Mouse (Mus musculus) adrenal gland, adult 18-20 months (tissue): ENCODE results near the gene Dnmt3l. TPM values are rescaled to one million over a fixed set of nuclear protein-coding genes. Genes with fewer than 3 reads are reported as not detected.
"Not testable (repeated sequence)": the region's sequence is repeated elsewhere in the genome, so short reads cannot be mapped to it uniquely, and the experiment has no call there.

Experiments
- DNase-seq, 2 experiments: peaks; one replicate each; pipeline ENCODE4 v3.0.0; 2021 to 2022; ENCODE audit warnings: low spot score in 2 of 2
- total RNA-seq, 2 experiments: library from RNA; stranded (reverse); gene quantifications; 1 replicate in 1 of 2; 2 replicates in 1 of 2; pipeline ENCODE4 v1.2.3; 2021

Gene Dnmt3l
- total RNA-seq, 2 experiments from 2014 or later = 4.4 to 24.4 TPM

- peak; percentile 44 to 52 for DNase-seq
Observed at GRCm38 (mm10) chr10:78079955-78080591, 38.3 kb downstream of the Dnmt3l start.

DNA sequence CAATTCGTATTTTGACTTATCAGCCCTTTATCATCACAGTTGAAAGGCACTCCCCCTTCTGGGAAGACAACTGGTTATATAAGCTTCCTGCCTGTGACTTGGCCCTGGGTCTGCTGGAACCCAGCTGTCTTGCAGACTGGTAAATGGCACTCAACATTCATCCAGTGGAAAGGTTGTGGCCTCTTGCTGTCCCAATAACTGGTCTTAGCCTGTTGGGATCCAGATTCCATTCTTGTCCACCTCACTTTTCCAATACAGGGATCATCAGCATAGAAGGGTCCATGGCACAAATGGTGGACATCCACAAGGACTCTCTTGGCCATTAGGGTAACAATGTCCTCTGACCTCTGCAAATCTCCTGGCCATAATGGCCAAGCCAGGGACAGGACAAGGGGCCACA lies 42.3 kb downstream of the Dnmt3l start:
- DNase-seq = no peak

- DNase-seq = no peak
Observed at GRCm38 (mm10) chr10:78085711-78086110, 44.0 kb downstream of the Dnmt3l start.

GRCm38 (mm10) chr10:78086444-78087061 lies 44.8 kb downstream of the Dnmt3l start:
- DNase-seq = no peak

DNA sequence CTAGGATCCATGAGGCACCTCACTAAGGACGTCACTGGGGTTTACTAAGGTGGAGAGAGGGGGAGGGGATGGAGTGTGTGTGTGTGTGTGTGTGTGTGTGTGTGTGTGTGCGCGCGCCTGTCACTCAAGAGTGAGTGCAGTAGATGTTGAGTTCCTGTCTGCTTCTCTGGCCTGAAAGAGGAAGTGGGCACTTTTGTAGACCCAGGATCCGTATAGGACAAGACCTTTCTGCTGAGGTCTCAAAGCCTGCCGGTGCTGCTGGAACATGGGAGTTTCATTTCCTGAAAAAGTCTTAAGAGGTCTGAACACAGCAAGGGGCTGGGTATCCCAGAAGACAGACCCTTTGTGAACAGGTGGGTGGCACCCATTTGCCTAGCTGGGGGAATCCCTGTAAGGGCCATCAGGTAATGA lies 45.4 kb downstream of the Dnmt3l start:
- DNase-seq = no peak

DNA sequence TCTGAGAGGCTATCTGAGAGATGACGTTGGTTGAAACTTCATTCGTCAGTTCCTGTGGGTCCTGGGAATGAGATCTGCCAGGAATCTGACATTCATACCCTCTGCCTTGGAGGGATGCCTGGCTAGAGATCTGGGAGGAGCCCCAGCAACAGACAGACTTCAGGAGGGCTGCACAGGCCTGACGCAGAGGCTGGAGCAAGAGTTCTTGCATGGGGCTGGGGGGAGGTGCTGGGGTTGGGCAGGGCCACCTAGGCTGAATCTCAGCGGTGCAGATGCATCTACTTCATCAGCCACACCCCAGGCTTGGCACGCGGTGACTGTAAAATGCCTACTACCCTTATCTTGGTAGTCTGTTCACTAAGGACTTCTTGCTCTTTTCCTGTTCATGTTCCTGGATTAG lies 48.5 kb downstream of the Dnmt3l start:
- no peak for DNase-seq

- DNase-seq = no peak
Observed at GRCm38 (mm10) chr10:78090706-78091491, 49.2 kb downstream of the Dnmt3l start.

DNA sequence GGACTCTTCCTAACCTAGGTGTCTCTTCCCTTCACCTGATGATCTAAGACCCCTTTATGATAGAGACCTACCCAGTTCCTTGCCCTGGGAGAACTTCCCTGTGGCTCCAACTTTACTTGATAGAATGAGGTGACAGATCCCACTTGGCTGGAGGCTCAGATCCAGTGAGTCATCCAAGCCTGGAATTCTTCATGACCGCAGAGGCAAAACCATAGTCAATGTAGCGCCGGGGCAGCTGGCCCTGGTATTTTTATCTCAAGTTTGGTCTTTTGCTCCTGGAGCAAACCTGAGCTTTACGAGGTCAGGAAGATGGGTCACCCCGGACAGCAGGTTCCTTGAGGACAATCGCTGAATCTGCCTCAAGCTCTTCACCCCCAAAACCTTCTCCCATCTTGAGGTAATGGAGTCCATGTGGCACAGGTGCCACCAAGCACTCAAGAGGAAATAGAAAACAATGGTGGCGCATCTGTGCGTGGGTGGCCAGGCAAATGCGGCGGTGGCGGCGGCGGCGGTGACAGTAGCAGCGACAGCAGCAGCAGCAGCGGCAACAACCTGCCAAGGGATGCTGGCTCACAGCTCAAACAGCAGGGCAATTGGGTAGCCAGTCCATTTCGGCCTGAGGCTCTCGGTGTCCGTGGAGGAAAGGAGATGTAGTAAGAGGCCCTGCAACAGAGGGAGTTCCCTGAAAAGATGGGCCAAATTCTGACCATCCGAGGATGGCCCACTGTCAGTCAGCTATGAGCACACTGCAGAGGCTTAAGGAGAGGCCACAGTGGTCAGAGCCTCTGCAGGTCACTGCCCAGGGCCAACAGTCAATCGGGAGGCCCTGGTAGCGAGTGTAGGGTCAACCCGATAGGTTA lies 50.3 kb downstream of the Dnmt3l start:
- no peak for DNase-seq

DNA sequence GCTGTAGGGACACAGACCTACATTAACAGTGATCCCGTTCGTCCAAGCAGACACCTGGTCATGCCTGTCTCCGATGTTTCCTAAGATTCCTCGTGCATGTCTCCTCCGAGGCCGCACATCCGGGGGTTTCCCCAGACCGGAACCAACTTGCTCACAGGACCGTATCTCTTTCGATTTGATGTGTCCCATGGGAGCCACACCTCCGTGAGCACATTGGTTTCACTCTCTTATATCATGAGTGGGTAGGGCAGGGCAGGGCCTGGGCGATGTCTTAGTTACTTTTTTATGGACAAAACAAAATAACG lies 50.9 kb downstream of the Dnmt3l start:
- DNase-seq = no peak

DNA sequence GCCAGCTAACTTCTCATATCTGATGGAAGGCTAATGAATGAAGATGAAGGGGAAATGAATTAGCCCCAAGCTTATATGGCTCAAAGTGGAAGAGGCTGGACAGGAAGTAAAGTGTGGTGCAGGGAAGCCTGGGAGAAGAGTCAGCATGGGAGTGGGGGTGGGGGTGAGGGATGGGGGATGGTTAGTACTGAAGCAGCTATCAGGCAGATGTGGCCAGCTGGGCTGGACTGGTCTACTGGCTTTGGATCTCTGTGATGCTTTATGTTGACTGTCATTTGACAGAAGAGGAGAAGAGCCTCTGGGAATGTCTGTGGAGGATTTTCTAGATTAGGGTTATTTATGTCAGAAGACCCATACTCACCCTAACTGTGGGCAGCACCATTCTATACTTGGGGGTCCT lies 53.5 kb downstream of the Dnmt3l start:
- DNase-seq = no peak

- no peak for DNase-seq
Observed at GRCm38 (mm10) chr10:78095954-78096931, 54.5 kb downstream of the Dnmt3l start.

- DNase-seq = not testable (repeated sequence)
Observed at GRCm38 (mm10) chr10:78099860-78100259, 58.1 kb downstream of the Dnmt3l start.

- no peak for DNase-seq
Observed at GRCm38 (mm10) chr10:78100989-78101780, 59.4 kb downstream of the Dnmt3l start.

DNA sequence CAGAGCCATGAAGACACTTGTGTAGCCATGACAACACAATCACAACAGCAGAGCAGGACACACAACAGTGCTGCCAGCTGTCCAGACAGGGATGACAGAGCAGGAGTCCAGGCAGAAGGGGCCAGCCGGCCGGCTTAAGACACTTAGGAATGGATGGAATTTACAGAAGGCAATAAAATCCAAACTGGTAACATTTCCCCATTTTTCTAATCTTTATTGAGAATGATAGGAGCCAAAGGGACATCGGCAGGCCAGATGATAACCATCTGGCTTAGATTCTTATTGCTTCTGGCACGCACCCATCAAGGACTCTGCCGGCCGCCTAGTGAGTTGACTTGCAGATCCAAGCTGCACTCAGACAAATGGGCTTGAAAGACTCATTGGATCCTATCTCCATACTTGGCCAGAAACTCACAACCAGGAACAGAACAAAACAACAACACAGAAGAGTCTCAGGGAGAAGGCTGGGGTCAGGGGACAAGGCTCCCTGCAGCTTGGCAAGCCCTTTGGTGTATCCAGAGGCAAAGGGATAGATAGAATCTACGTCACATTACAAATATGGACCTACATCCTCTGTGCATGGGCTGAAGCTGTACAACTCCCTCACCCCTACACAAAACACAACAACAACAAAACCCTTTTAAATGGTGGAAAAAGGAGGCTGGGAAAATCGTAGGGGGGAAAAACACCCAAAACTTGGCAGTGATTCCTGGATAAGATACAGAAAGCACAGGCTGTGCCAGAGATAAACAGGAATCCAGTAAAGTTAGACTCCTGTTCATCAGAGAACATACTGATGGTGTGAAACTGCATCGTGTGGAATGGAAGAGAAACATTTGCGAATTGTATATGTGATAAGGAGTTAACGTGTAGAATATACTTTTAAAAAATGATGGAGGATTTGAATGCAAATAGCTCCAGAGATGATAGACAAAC lies 63.1 kb downstream of the Dnmt3l start:
- DNase-seq = no peak

- DNase-seq = no peak
Observed at GRCm38 (mm10) chr10:78105548-78105947, 63.8 kb downstream of the Dnmt3l start.
